Mouse (Mus musculus): ENCODE results near the gene Npff.

Npff gene

GRCm38 (mm10) chr15:102524892-102525485, at the start of gene Npff:
Npff (minus strand) TSS chr15:102524942.
- peak; percentile 68 for DNase-seq (ENCODE audit: low spot score)

GRCm38 (mm10) chr15:102572081-102572480, 47.3 kb upstream of the Npff start:
- no peak for DNase-seq (ENCODE audit: low spot score)

- DNase-seq (ENCODE audit: low spot score) = no peak
Measured at GRCm38 (mm10) chr15:102567849-102568248, 43.1 kb upstream of the Npff start.

- DNase-seq (ENCODE audit: low spot score) = no peak
Measured at GRCm38 (mm10) chr15:102563681-102564080, 38.9 kb upstream of the Npff start.

GRCm38 (mm10) chr15:102563061-102563460, 38.3 kb upstream of the Npff start:
- DNase-seq (ENCODE audit: low spot score) = no peak

GRCm38 (mm10) chr15:102562491-102562890, 37.7 kb upstream of the Npff start:
- DNase-seq (ENCODE audit: low spot score) = no peak

- DNase-seq (ENCODE audit: low spot score) = no peak
Measured at GRCm38 (mm10) chr15:102557580-102557979, 32.8 kb upstream of the Npff start.

GRCm38 (mm10) chr15:102555581-102555980, 30.8 kb upstream of the Npff start:
- no peak for DNase-seq (ENCODE audit: low spot score)

GRCm38 (mm10) chr15:102552599-102552998, 27.9 kb upstream of the Npff start:
- DNase-seq (ENCODE audit: low spot score) = no peak

GRCm38 (mm10) chr15:102547478-102547877, 22.7 kb upstream of the Npff start:
- no peak for DNase-seq (ENCODE audit: low spot score)

- no peak for DNase-seq (ENCODE audit: low spot score)
Measured at GRCm38 (mm10) chr15:102546677-102547427, 22.1 kb upstream of the Npff start.

- no peak for DNase-seq (ENCODE audit: low spot score)
Measured at GRCm38 (mm10) chr15:102546246-102546645, 21.5 kb upstream of the Npff start.

- no peak for DNase-seq (ENCODE audit: low spot score)
Measured at GRCm38 (mm10) chr15:102544801-102545200, 20.1 kb upstream of the Npff start.

- DNase-seq (ENCODE audit: low spot score) = no peak
Measured at GRCm38 (mm10) chr15:102533926-102534325, 9.2 kb upstream of the Npff start.

- no peak for DNase-seq (ENCODE audit: low spot score)
Measured at GRCm38 (mm10) chr15:102532106-102532900, 7.6 kb upstream of the Npff start.

GRCm38 (mm10) chr15:102531586-102531985, 6.8 kb upstream of the Npff start:
- no peak for DNase-seq (ENCODE audit: low spot score)

GRCm38 (mm10) chr15:102530566-102530965, 5.8 kb upstream of the Npff start:
- no peak for DNase-seq (ENCODE audit: low spot score)

- DNase-seq (ENCODE audit: low spot score) = no peak
Measured at GRCm38 (mm10) chr15:102528396-102528795, 3.7 kb upstream of the Npff start.

- no peak for DNase-seq (ENCODE audit: low spot score)
Measured at GRCm38 (mm10) chr15:102527936-102528335, 3.2 kb upstream of the Npff start.

GRCm38 (mm10) chr15:102526111-102527002, 1.6 kb upstream of the Npff start:
- no peak for DNase-seq (ENCODE audit: low spot score)

- DNase-seq (ENCODE audit: low spot score) = no peak
Measured at GRCm38 (mm10) chr15:102521480-102521879, 3.3 kb downstream of the Npff start.

GRCm38 (mm10) chr15:102520416-102520815, 4.3 kb downstream of the Npff start:
- no peak for DNase-seq (ENCODE audit: low spot score)

Measured in yolk sac, embryonic 10.5 days (tissue).